Comparison of ENCODE assay signal across 29 mouse cellular contexts in the genomic region with DNA sequence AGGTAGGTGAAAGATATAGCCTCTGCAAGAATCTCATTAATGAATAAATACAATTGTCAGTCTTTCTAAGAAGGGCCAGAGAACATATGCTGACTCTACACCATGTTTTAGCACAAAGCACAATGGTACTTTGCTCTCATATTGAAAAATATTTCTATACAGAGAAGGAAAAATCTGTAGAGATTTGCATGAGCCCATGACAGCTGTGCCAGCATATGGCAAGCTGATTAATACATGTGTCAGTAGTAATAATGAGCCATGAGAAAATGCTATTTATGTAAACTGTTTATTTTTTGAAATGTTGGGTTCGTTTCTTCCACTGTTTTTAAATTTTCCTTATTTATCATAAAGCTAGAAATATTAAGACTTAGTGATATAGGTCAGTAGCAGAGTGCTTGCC.
A peak's percentile ranks its signal among the peaks of the same experiment; 100 is the strongest.
DNase-seq lines count a peak whose midpoint lies in the region; ATAC-seq and TF ChIP-seq lines count a peak whose summit lies in the region.
"Had no signal": no experiment of that assay in that cellular context is flagged by ENCODE, and none has a peak within 500 bp of the region (broad histone marks: within the 10 kb centered on the region; RNA-seq: fewer than 3 reads in every experiment).

No protein-coding gene starts in this region.

- H3K27ac ChIP-seq in hindbrain, embryonic 14.5 days = no peak overlapping the region
- no peak overlapping the region for H3K27ac ChIP-seq in hindbrain, embryonic 12.5 days
- H3K27ac ChIP-seq: gastrocnemius, adult 2 months; hindbrain, embryonic 13.5 days; liver, embryonic 15.5 days; neural tube, embryonic 12.5 days had no signal

- TF ChIP-seq CTCF in brain, embryonic 14.5 days (IDR thresholded peaks at IDR 0.05; ENCODE audit: borderline replicate concordance, extremely low read depth, insufficient read depth, insufficient read length) = no peak

- no peak overlapping the region for H3K4me3 ChIP-seq in hindbrain, embryonic 14.5 days (replicated peaks; ENCODE audit: low read length)
- H3K4me3 ChIP-seq in hindbrain, embryonic 12.5 days = no peak overlapping the region
- H3K4me3 ChIP-seq: gastrocnemius, adult 2 months; hindbrain, embryonic 13.5 days; liver, embryonic 15.5 days; myocyte; neural tube, embryonic 12.5 days had no signal

- 48% methylated on average over 1 of the region's 1 CpGs for WGBS in hindbrain, embryonic 14.5 days
- WGBS in hindbrain, embryonic 12.5 days = 48% methylated on average over 1 of the region's 1 CpGs

- no peak for TF ChIP-seq POLR2A in brain, embryonic 14.5 days (IDR thresholded peaks at IDR 0.05; ENCODE audit: borderline replicate concordance, extremely low read depth, insufficient read depth, insufficient read length, poor library complexity, severe bottlenecking)

- no peaks in the 10 kb centered on the region for H3K36me3 ChIP-seq in hindbrain, embryonic 14.5 days (replicated peaks; ENCODE audit: control insufficient read depth, insufficient read depth)
- H3K36me3 ChIP-seq in hindbrain, embryonic 12.5 days = no peaks in the 10 kb centered on the region
- H3K36me3 ChIP-seq: hindbrain, embryonic 13.5 days; liver, embryonic 15.5 days; neural tube, embryonic 12.5 days had no signal

- H3K9me3 ChIP-seq in hindbrain, embryonic 14.5 days (ENCODE audit: control insufficient read depth, low read length) = no peaks in the 10 kb centered on the region
- no peaks in the 10 kb centered on the region for H3K9me3 ChIP-seq in hindbrain, embryonic 12.5 days (replicated peaks)
- H3K9me3 ChIP-seq: hindbrain, embryonic 13.5 days; liver, embryonic 15.5 days; neural tube, embryonic 12.5 days had no signal

- peak; percentile 49 for DNase-seq in hindbrain, embryonic 14.5 days (ENCODE audit: low spot score)
- peak; percentile 63 for DNase-seq in brain, embryonic 14.5 days (ENCODE audit: low read depth)
- peak; percentile 25 to 75 for DNase-seq in layer of hippocampus, adult 18-20 months (ENCODE audit: low spot score in 2 of 2)
- DNase-seq in layer of hippocampus, postnatal 36 days = peak; percentile 7 to 14
- DNase-seq in left cerebral cortex, postnatal 4 days = no peak
- no peak for DNase-seq in embryo, embryonic 9.5 days (ENCODE audit: extremely low spot score)
- DNase-seq: adrenal gland, postnatal 14 days; cerebellum, adult 18-20 months; cerebellum, postnatal 25 days; gastrocnemius, adult 2 months; gastrocnemius, postnatal 36 days; heart, adult 18-20 months; heart, postnatal 36 days; kidney, postnatal 25 days; liver; lung, embryonic 14.5 days; right cerebral cortex, adult 18-20 months; thymus, adult 2 months; thymus, postnatal 36 days had no signal

- no peak overlapping the region for H3K9ac ChIP-seq in hindbrain, embryonic 14.5 days
- H3K9ac ChIP-seq in hindbrain, embryonic 12.5 days = no peak overlapping the region
- H3K9ac ChIP-seq: hindbrain, embryonic 13.5 days; liver, embryonic 15.5 days; lung, embryonic 14.5 days; neural tube, embryonic 12.5 days had no signal

- H3K4me1 ChIP-seq in hindbrain, embryonic 14.5 days (replicated peaks; ENCODE audit: control insufficient read depth, insufficient read depth, low read length) = no peaks in the 10 kb centered on the region
- H3K4me1 ChIP-seq in hindbrain, embryonic 12.5 days = no peaks in the 10 kb centered on the region
- H3K4me1 ChIP-seq: hindbrain, embryonic 13.5 days; liver, embryonic 15.5 days; neural tube, embryonic 12.5 days had no signal

- ATAC-seq in hindbrain, embryonic 14.5 days (ENCODE audit: low FRiP score) = no peak
- no peak for ATAC-seq in hindbrain, embryonic 12.5 days (ENCODE audit: low FRiP score)
- ATAC-seq: CD4-positive, CD25-positive, alpha-beta regulatory T cell, adult 4 months; intestine, postnatal 0 days; midbrain, embryonic 16.5 days had no signal

- intact Hi-C loops in left cerebral cortex, postnatal 4 days (cut with DNase I) = no loop called here

- H3K4me2 ChIP-seq in hindbrain, embryonic 14.5 days (replicated peaks) = no peak overlapping the region
- no peak overlapping the region for H3K4me2 ChIP-seq in hindbrain, embryonic 12.5 days (replicated peaks)
- H3K4me2 ChIP-seq: heart, embryonic 11.5 days; hindbrain, embryonic 13.5 days; liver, embryonic 15.5 days; lung, embryonic 14.5 days; midbrain, embryonic 11.5 days; neural tube, embryonic 12.5 days had no signal

- no peaks in the 10 kb centered on the region for H3K27me3 ChIP-seq in hindbrain, embryonic 14.5 days (ENCODE audit: control insufficient read depth, insufficient read depth, low read length)
- no peaks in the 10 kb centered on the region for H3K27me3 ChIP-seq in hindbrain, embryonic 12.5 days
- H3K27me3 ChIP-seq: hindbrain, embryonic 13.5 days; liver, embryonic 15.5 days; neural tube, embryonic 12.5 days had no signal

Comparison
In these comparisons a context has a peak if more than half of its experiments do, and no peak if none do; other contexts are left out.
1. DNase-seq: peak in hindbrain, embryonic 14.5 days (single experiment), brain, embryonic 14.5 days (single experiment), layer of hippocampus, adult 18-20 months (2 of 2) and layer of hippocampus, postnatal 36 days (2 of 2); none in left cerebral cortex, postnatal 4 days (single experiment) and embryo, embryonic 9.5 days (single experiment).